Mouse (Mus musculus) urinary bladder, postnatal 0 days (tissue): ENCODE measurements around the gene Rad18. TPM values are rescaled to one million over a fixed set of nuclear protein-coding genes. Genes with fewer than 3 reads are reported as not detected.

Experiments
- polyA plus RNA-seq: library from polyadenylated mRNA; unstranded; fragments of >200 nt; fragmentation: Nextera tagmentation; extraction: Ambion mirVana; gene quantifications from 2 replicates; pipeline ENCODE4 v1.2.1, GENCODE M21; 2015

Gene Rad18
- 12.7 and 16.8 TPM in 2 replicates for polyA plus RNA-seq

DNA sequence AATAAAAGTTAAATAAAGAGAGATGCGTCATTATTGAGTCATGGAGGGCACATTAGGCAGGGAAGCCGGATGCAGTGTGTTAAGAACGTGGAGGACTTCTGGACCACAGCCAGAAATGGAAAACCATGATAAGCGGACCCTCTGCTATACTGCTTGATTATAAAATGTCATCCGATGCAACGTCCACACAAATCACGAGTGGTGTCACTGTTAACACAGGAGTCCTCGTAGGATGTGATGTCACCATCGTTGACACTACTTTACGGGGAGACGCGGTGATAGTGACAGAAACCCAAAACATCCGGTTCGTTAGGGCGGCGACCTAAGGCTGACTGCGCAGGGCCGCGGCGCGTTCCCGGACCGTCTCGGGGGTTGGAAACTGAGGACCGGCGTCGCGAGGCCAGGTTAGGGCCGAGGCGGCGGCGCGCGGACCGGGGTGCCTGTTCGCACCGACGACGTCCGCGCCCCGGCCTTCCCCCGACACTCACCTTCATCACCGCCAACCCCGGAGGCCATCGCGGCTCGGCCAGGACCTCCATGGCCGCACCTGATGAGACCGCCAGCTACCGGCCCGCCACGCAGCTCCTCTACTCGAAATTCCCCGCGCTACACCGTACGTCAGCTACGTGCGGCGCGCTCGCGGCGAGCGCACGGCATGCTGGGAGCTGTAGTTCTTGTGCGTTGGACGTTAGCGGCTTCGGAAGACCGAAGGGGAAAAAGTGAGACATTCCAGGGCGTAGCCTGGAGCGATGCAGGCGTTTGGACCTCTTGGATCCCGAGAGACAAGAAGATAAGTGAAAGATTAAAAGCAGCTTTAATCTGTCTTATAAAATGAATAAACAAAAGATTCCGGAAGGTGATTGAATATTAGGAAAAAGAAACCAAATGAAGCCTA, at the start of gene Rad18:
Gene Rad18, minus strand, starts transcription at position 631 of the 895 bp plus-strand sequence.

Other genes starting within 250 kb of the Rad18 start
- gene Cav3, start 237.2 kb downstream of the Rad18 start, polyA plus RNA-seq: 44.6 and 58.5 TPM in 2 replicates
- gene Oxtr, start 206.7 kb downstream of the Rad18 start, polyA plus RNA-seq: 0.05 TPM in 2 replicates